Mouse (Mus musculus): ENCODE measurements around the gene Ndufs3.
A peak's percentile ranks its signal among the peaks of the same experiment; 100 is the strongest.

The Ndufs3 gene

GRCm38 (mm10) chr2:90904076-90904855 is at the start of gene Ndufs3, which contains the start of gene Kbtbd4:
Gene Ndufs3 (minus strand): TSS chr2:90904827.
Gene Kbtbd4 (plus strand): TSS chr2:90904740.
- DNase-seq (ENCODE audit: low read depth) = peak; percentile 93

- DNase-seq (ENCODE audit: low read depth) = no peak
Measured at GRCm38 (mm10) chr2:90953461-90953860, 48.8 kb upstream of the Ndufs3 start.

GRCm38 (mm10) chr2:90950582-90951194 is 46.1 kb upstream of the Ndufs3 start:
- DNase-seq (ENCODE audit: low read depth) = no peak

- no peak for DNase-seq (ENCODE audit: low read depth)
Measured at GRCm38 (mm10) chr2:90950149-90950548, 45.5 kb upstream of the Ndufs3 start.

- DNase-seq (ENCODE audit: low read depth) = no peak
Measured at GRCm38 (mm10) chr2:90941744-90942143, 37.1 kb upstream of the Ndufs3 start.

GRCm38 (mm10) chr2:90940233-90941229 is 35.9 kb upstream of the Ndufs3 start, which contains the start of gene Celf1:
Gene Celf1 (plus strand): TSS chr2:90940382.
- DNase-seq (ENCODE audit: low read depth) = peak; percentile 91

- DNase-seq (ENCODE audit: low read depth) = no peak
Measured at GRCm38 (mm10) chr2:90939750-90940149, 35.1 kb upstream of the Ndufs3 start.

GRCm38 (mm10) chr2:90938362-90938761 is 33.7 kb upstream of the Ndufs3 start:
- no peak for DNase-seq (ENCODE audit: low read depth)

GRCm38 (mm10) chr2:90932273-90932672 is 27.6 kb upstream of the Ndufs3 start:
- no peak for DNase-seq (ENCODE audit: low read depth)

- no peak for DNase-seq (ENCODE audit: low read depth)
Measured at GRCm38 (mm10) chr2:90931829-90932228, 27.2 kb upstream of the Ndufs3 start.

- DNase-seq (ENCODE audit: low read depth) = no peak
Measured at GRCm38 (mm10) chr2:90928566-90928965, 23.9 kb upstream of the Ndufs3 start.

- DNase-seq (ENCODE audit: low read depth) = no peak
Measured at GRCm38 (mm10) chr2:90922636-90923035, 18.0 kb upstream of the Ndufs3 start.

GRCm38 (mm10) chr2:90921178-90921577 is 16.6 kb upstream of the Ndufs3 start:
- no peak for DNase-seq (ENCODE audit: low read depth)

GRCm38 (mm10) chr2:90917999-90918698 is 13.5 kb upstream of the Ndufs3 start:
- peak; percentile 74 for DNase-seq (ENCODE audit: low read depth)

GRCm38 (mm10) chr2:90917233-90917998 is 12.8 kb upstream of the Ndufs3 start:
- DNase-seq (ENCODE audit: low read depth) = peak; percentile 73

GRCm38 (mm10) chr2:90916560-90917232 is 12.1 kb upstream of the Ndufs3 start:
- DNase-seq (ENCODE audit: low read depth) = no peak

GRCm38 (mm10) chr2:90915516-90915915 is 10.9 kb upstream of the Ndufs3 start:
- no peak for DNase-seq (ENCODE audit: low read depth)

- no peak for DNase-seq (ENCODE audit: low read depth)
Measured at GRCm38 (mm10) chr2:90913671-90914070, 9.0 kb upstream of the Ndufs3 start.

GRCm38 (mm10) chr2:90911668-90912067 is 7.0 kb upstream of the Ndufs3 start:
- no peak for DNase-seq (ENCODE audit: low read depth)

- DNase-seq (ENCODE audit: low read depth) = no peak
Measured at GRCm38 (mm10) chr2:90910861-90911260, 6.2 kb upstream of the Ndufs3 start.

Measured in naive thymus-derived CD4-positive, alpha-beta T cell, adult 2 months (primary cell).